Mouse (Mus musculus) kidney, postnatal 0 days (tissue): ENCODE measurements around the gene Gm29427. TPM values are rescaled to one million over a fixed set of nuclear protein-coding genes. Genes with fewer than 3 reads are reported as not detected.

Experiments used
- ATAC-seq: fragments of 200-750 bp; cut with Nextera tagmentation; replicated peaks from 2 replicates; pipeline ENCODE4 v1.8.0; 2017; ENCODE audit warnings: low read depth, moderate number of reproducible peaks, moderate TSS enrichment, moderate library complexity; ENCODE audit not compliant: low FRiP score
- DNase-seq: peaks from one replicate; pipeline ENCODE4 v3.0.0-alpha.2; 2016; ENCODE audit warnings: low spot score
- H3K27ac ChIP-seq: fragments of 300-500 bp; sonication (generic); 2 replicates; pipeline ENCODE4 v1.5.1; 2014; ENCODE audit warnings: mild to moderate bottlenecking
- H3K27me3 ChIP-seq: fragments of 300-500 bp; sonication (generic); 2 replicates; pipeline ENCODE4 v1.6.1; 2014; ENCODE audit warnings: low read length, mixed read lengths; ENCODE audit not compliant: insufficient read depth
- H3K36me3 ChIP-seq: fragments of 300-500 bp; sonication (generic); 2 replicates; pipeline ENCODE4 v1.6.1; 2014; ENCODE audit warnings: low read length, mixed read lengths; ENCODE audit not compliant: insufficient read depth
- H3K4me1 ChIP-seq: fragments of 300-500 bp; sonication (generic); replicated peaks from 2 replicates; pipeline ENCODE4 v1.6.1; 2014; ENCODE audit warnings: antibody characterized with exemption, low read length, mixed read lengths; ENCODE audit not compliant: insufficient read depth
- H3K4me2 ChIP-seq: fragments of 300-500 bp; sonication (generic); 2 replicates; pipeline ENCODE4 v1.6.1; 2014; ENCODE audit warnings: mild to moderate bottlenecking, low read length, moderate library complexity, mixed read lengths
- H3K4me3 ChIP-seq: fragments of 300-500 bp; sonication (generic); replicated peaks from 2 replicates; pipeline ENCODE4 v1.5.1; 2014; ENCODE audit warnings: low read depth, low read length
- H3K9ac ChIP-seq: fragments of 300-500 bp; sonication (generic); 2 replicates; pipeline ENCODE4 v1.6.1; 2014; ENCODE audit warnings: low read depth, low read length
- H3K9me3 ChIP-seq: fragments of 300-500 bp; sonication (generic); replicated peaks from 2 replicates; pipeline ENCODE4 v1.6.1; 2016; ENCODE audit warnings: low read length, inconsistent platforms, mixed read lengths
- CTCF ChIP-seq: IDR thresholded peaks from 2 replicates; pipeline ENCODE4 v1.5.1; 2016; ENCODE audit warnings: antibody characterized with exemption, low read depth, mild to moderate bottlenecking, moderate library complexity
- WGBS: fragments of 180-500 bp; shearing (Covaris S2); extraction: QIAGEN DNeasy Blood & Tissue Kit; methylation state at CpG from one replicate; pipeline ENCODE4 v1.1.7; 2014; 5-methylcytosine and 5-hydroxymethylcytosine counted together
- polyA plus RNA-seq: library from polyadenylated mRNA; unstranded; fragments of >200 nt; fragmentation: Nextera tagmentation; extraction: Ambion mirVana; gene quantifications from 2 replicates; pipeline ENCODE4 v1.2.1, GENCODE M21; 2015

Gm29427 gene
- polyA plus RNA-seq, 1 experiment from 2014 or later: not detected

DNA sequence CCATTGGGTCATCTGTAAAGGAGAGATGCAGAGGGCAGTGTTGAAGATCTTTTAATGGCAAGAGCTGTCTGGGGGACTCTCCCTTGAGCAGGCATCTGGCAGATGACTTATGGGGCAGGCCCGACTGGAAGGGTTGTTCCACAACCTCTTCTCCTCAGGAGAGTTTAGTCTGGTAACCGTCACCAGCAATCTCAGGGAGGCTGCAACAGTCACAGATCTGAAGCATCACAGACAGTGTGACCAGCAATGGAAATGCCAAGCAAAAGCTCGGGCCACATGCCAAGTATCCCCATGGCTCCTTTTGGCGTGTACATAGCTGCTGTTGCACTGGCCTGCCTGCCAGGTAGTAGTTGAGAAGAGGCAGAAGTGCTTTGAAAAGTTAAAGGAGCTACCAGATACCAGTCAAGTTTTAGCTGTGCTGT, 24.6 kb upstream of the Gm29427 start:
- ATAC-seq: no peak; the same call in 1 of the 2 replicates
- H3K27ac ChIP-seq: no peak overlapping the region
- DNase-seq: no peak
- no peaks in the 10 kb centered on the region for H3K36me3 ChIP-seq
- H3K27me3 ChIP-seq: no peaks in the 10 kb centered on the region
- TF ChIP-seq CTCF: no peak
- H3K4me2 ChIP-seq: no peak overlapping the region
- H3K9ac ChIP-seq: no peak overlapping the region
- no peak overlapping the region for H3K4me3 ChIP-seq
- no peaks in the 10 kb centered on the region; the same call in 1 of the 2 replicates for H3K4me1 ChIP-seq
- H3K9me3 ChIP-seq: no peaks in the 10 kb centered on the region
- WGBS: 65% methylated on average over 4 of the region's 4 CpGs

GRCm38 (mm10) chr1:130739636-130740035, 24.0 kb upstream of the Gm29427 start:
- 50% methylated on average over 3 of the region's 3 CpGs for WGBS
- no peaks in the 10 kb centered on the region for H3K36me3 ChIP-seq
- DNase-seq: no peak
- H3K9ac ChIP-seq: no peak overlapping the region
- no peak overlapping the region for H3K4me3 ChIP-seq
- TF ChIP-seq CTCF: no peak
- no peak for ATAC-seq
- H3K9me3 ChIP-seq: no peaks in the 10 kb centered on the region
- peaks cover 2% of the 10 kb centered on the region; the same call in 1 of the 2 replicates for H3K4me1 ChIP-seq
- H3K27ac ChIP-seq: no peak overlapping the region
- H3K4me2 ChIP-seq: no peak overlapping the region
- H3K27me3 ChIP-seq: no peaks in the 10 kb centered on the region

GRCm38 (mm10) chr1:130738551-130739106, 23.0 kb upstream of the Gm29427 start:
- H3K36me3 ChIP-seq: no peaks in the 10 kb centered on the region
- ATAC-seq: no peak
- no peak overlapping the region for H3K27ac ChIP-seq
- no peak overlapping the region for H3K4me3 ChIP-seq
- no peaks in the 10 kb centered on the region for H3K9me3 ChIP-seq
- WGBS: 67% methylated on average over 3 of the region's 3 CpGs
- H3K4me1 ChIP-seq: peaks cover 7% of the 10 kb centered on the region; the same call in 1 of the 2 replicates
- DNase-seq: no peak
- H3K9ac ChIP-seq: no peak overlapping the region
- H3K27me3 ChIP-seq: no peaks in the 10 kb centered on the region
- H3K4me2 ChIP-seq: no peak overlapping the region
- no peak for TF ChIP-seq CTCF

DNA sequence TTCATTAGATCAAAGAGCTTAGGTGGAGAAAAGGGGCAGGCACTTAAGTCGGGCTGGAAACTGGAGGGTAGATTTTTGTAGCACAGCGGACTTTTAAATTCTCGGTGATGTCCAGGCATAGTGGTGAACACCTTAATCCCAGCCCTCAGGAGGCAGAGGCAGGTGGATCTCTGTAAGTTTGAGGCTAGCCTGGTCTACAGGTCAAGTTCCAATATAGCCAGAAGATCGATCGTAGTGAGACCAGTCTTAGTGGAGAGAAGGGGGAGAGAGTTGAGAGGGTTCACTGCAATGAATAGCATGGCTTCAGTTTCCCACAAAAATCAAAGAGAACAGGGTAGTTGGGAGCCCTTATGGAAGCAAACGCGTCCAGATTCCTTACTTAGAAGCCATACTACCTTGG, 22.3 kb upstream of the Gm29427 start:
- no peak for ATAC-seq
- H3K4me2 ChIP-seq: no peak overlapping the region
- no peaks in the 10 kb centered on the region for H3K9me3 ChIP-seq
- WGBS: 88% methylated on average over 7 of the region's 7 CpGs
- H3K27me3 ChIP-seq: no peaks in the 10 kb centered on the region
- peaks cover 7% of the 10 kb centered on the region; the same call in 1 of the 2 replicates for H3K4me1 ChIP-seq
- H3K4me3 ChIP-seq: no peak overlapping the region
- no peak for TF ChIP-seq CTCF
- no peak for DNase-seq
- no peaks in the 10 kb centered on the region for H3K36me3 ChIP-seq
- H3K27ac ChIP-seq: no peak overlapping the region
- no peak overlapping the region for H3K9ac ChIP-seq

- Histone ChIP-seq H3K9ac (no peak overlapping the region), H3K9me3 (no peaks in the 10 kb centered on the region), H3K4me1 (peaks cover 7% of the 10 kb centered on the region; the same call in 1 of the 2 replicates), H3K4me3 (no peak overlapping the region), H3K36me3 (no peaks in the 10 kb centered on the region), H3K27me3 (no peaks in the 10 kb centered on the region), H3K27ac (no peak overlapping the region), H3K4me2 (no peak overlapping the region)
- no peak for DNase-seq
- WGBS: 43% methylated on average over 11 of the region's 11 CpGs
- no peak for ATAC-seq
- no peak for TF ChIP-seq CTCF
Measured at GRCm38 (mm10) chr1:130737411-130737881, 21.8 kb upstream of the Gm29427 start.

- H3K4me3 ChIP-seq: no peak overlapping the region
- no peak for ATAC-seq
- no peaks in the 10 kb centered on the region for H3K27me3 ChIP-seq
- H3K4me1 ChIP-seq: 0 out of 2 replicates have a peak, but pooled peaks cover 7% of the 10 kb centered on the region
- peak overlapping the region; percentile 28; the same call in 1 of the 2 replicates for H3K4me2 ChIP-seq
- WGBS: 39% methylated on average over 8 of the region's 8 CpGs
- no peak overlapping the region for H3K9ac ChIP-seq
- peak; percentile 39 for DNase-seq
- H3K27ac ChIP-seq: peak overlapping the region; percentile 82
- no peaks in the 10 kb centered on the region for H3K36me3 ChIP-seq
- no peaks in the 10 kb centered on the region for H3K9me3 ChIP-seq
- no peak for TF ChIP-seq CTCF
Measured at GRCm38 (mm10) chr1:130734852-130735251, 19.3 kb upstream of the Gm29427 start.
